Mouse (Mus musculus): ENCODE data around the gene Sh3pxd2a.

DNA sequence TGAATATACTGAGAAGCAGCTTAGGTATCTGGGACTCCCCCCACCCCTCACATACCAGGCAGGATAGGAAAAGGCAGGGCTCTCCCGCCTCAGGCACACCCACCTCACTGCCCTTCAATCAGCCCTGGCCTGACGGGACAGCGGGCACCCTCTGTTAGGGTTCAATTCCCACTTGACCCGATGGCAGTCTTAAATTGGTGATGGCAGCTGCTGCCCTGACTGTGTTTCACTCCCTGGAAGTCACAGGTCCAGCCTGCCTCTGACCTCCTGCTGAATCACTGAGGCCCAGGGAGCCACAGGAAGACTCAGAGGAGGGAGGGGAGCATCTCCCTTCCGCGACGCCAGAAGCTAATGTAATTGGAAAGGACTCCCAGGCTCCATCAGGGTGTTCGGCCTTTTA lies 117.6 kb downstream of the Sh3pxd2a start:
- no peak for TF ChIP-seq CTCF (IDR thresholded peaks at IDR 0.05; ENCODE audit: borderline replicate concordance, insufficient read depth, low read length)
- no peak for TF ChIP-seq POLR2A (IDR thresholded peaks at IDR 0.05; ENCODE audit: low read depth, low read length)
